Mouse (Mus musculus): Measurements from ENCODE around the gene Prim1. TPM values are rescaled to one million over a fixed set of nuclear protein-coding genes. Genes with fewer than 3 reads are reported as not detected.
A peak's percentile ranks its signal among the peaks of the same experiment; 100 is the strongest.
"Not testable (repeated sequence)": the region's sequence is repeated elsewhere in the genome, so short reads cannot be mapped to it uniquely, and the experiment has no call there.

Prim1 gene
- total RNA-seq, 1 experiment, result 63.5 TPM

DNA sequence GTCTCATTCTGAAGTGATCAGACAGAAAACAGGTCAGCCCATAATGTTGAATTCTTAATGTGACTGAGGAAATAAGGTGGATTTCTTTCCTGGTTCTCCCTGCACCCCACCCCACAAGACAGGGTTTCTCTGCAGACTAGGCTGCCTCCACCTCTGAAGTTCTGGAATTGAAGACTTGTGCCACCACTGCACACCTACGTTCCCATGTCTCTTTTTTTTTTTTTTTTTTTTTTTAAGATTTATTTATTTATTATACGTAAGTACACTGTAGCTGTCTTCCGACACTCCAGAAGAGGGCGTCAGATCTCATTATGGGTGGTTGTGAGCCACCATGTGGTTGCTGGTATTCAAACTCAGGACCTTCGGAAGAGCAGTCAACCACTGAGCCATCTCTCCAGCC, 51.1 kb downstream of the Prim1 start:
- H3K27ac ChIP-seq (ENCODE audit: insufficient read depth, low read depth, low read length, poor library complexity, severe bottlenecking), result no peak overlapping the region
- no peak overlapping the region for H3K9ac ChIP-seq (ENCODE audit: insufficient read depth, low read depth, low read length, poor library complexity, severe bottlenecking)
- H3K4me1 ChIP-seq (ENCODE audit: control insufficient read depth in 2 of 2, insufficient read depth in 2 of 2, low read length in 2 of 2, poor library complexity in 1 of 2), result peaks cover 0 to 4% of the 10 kb centered on the region in 2 experiments; a peak in 3 of 4 replicates
- H3K9me3 ChIP-seq (ENCODE audit: control insufficient read depth, insufficient read depth, low read depth, low read length), result no peaks in the 10 kb centered on the region
- H3K36me3 ChIP-seq (ENCODE audit: control insufficient read depth, insufficient read depth, low read length, poor library complexity, severe bottlenecking), result peaks cover 22% of the 10 kb centered on the region
- in situ Hi-C loops (cut with MboI; ENCODE audit: low sequenced_read_pairs in 2 of 2, unreplicated experiment in 2 of 2), result no loop called here
- no peak for DNase-seq (ENCODE audit: low read depth, low spot score)
- TF ChIP-seq ZC3H11A (IDR thresholded peaks at IDR 0.05; ENCODE audit: borderline replicate concordance, low read depth, low read length) (no peak), ZNF384 (IDR thresholded peaks at IDR 0.05; ENCODE audit: low read depth, low read length) (peak; percentile 90)
- no peak overlapping the region; a peak in 1 of 4 replicates for H3K4me3 ChIP-seq (ENCODE audit: insufficient read depth in 1 of 2, low read depth in 1 of 2, low read length in 2 of 2, poor library complexity in 1 of 2, severe bottlenecking in 1 of 2)

DNA sequence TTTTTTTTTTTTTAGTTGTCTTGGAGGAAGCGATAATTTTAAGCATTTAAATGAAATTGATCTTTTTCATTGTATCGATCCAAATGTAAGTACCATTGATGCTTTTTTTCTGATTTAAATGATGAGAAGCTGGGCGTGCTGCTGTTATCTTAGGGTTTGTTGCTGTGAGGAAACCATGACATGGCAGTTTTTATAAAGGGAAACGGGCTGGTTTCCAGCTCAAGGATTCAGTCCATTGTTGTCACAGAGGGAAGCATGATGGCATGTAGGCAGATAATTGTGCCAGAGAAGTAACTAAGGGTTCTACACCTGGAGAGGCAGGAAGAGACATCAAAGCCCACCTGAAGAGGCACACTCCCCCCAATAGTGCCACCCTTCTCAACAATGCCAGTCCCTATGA, 54.2 kb downstream of the Prim1 start:
- TF ChIP-seq ZNF384 (IDR thresholded peaks at IDR 0.05; ENCODE audit: low read depth, low read length), result no peak; the same call in 1 of the 2 replicates
- peak; percentile 80; the same call in 1 of the 2 replicates for TF ChIP-seq MAFK (IDR thresholded peaks at IDR 0.05; ENCODE audit: insufficient read depth, low read depth, low read length)
- no peak for TF ChIP-seq ZC3H11A (IDR thresholded peaks at IDR 0.05; ENCODE audit: borderline replicate concordance, low read depth, low read length)
- Histone ChIP-seq H3K27ac (ENCODE audit: insufficient read depth, low read depth, low read length, poor library complexity, severe bottlenecking) (peak overlapping the region; percentile 45; the same call in 1 of the 2 replicates), H3K4me1 (ENCODE audit: control insufficient read depth in 2 of 2, insufficient read depth in 2 of 2, low read length in 2 of 2, poor library complexity in 1 of 2) (no peaks in the 10 kb centered on the region; a peak in 1 of 4 replicates), H3K4me3 (ENCODE audit: insufficient read depth in 1 of 2, low read depth in 1 of 2, low read length in 2 of 2, poor library complexity in 1 of 2, severe bottlenecking in 1 of 2) (no peak overlapping the region), H3K36me3 (ENCODE audit: control insufficient read depth, insufficient read depth, low read length, poor library complexity, severe bottlenecking) (peaks cover 33% of the 10 kb centered on the region), H3K9me3 (ENCODE audit: control insufficient read depth, insufficient read depth, low read depth, low read length) (no peaks in the 10 kb centered on the region), H3K9ac (ENCODE audit: insufficient read depth, low read depth, low read length, poor library complexity, severe bottlenecking) (no peak overlapping the region)
- no peak for DNase-seq (ENCODE audit: low read depth, low spot score)
- in situ Hi-C loops (cut with MboI; ENCODE audit: low sequenced_read_pairs in 2 of 2, unreplicated experiment in 2 of 2), result no loop called here

DNA sequence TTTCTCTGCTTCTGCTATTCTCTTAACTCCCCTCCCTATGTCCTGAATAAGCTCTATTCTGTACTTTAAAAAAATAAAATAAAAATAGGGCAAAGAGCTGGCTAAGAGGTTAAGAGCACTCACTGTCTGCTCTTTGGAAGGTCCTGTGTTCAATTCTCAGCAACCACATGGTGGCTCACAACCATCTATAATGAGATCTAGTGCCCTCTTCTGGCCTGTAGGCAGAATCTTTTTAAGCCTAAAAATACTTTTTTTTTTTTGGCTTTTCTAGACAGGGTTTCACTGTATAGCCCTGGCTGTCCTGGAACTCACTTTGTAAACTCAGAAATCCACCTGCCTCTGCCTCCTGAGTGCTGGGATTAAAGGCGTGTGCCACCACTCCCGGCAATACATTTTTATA, 55.5 kb downstream of the Prim1 start:
- H3K9me3 ChIP-seq (ENCODE audit: control insufficient read depth, insufficient read depth, low read depth, low read length); H3K9ac ChIP-seq (ENCODE audit: insufficient read depth, low read depth, low read length, poor library complexity, severe bottlenecking); in situ Hi-C loops (cut with MboI; ENCODE audit: low sequenced_read_pairs in 2 of 2, unreplicated experiment in 2 of 2); DNase-seq (ENCODE audit: low read depth, low spot score); H3K4me3 ChIP-seq (ENCODE audit: insufficient read depth in 1 of 2, low read depth in 1 of 2, low read length in 2 of 2, poor library complexity in 1 of 2, severe bottlenecking in 1 of 2); H3K4me1 ChIP-seq (ENCODE audit: control insufficient read depth in 2 of 2, insufficient read depth in 2 of 2, low read length in 2 of 2, poor library complexity in 1 of 2); H3K27ac ChIP-seq (ENCODE audit: insufficient read depth, low read depth, low read length, poor library complexity, severe bottlenecking): not testable (repeated sequence)
- peak; percentile 74 for TF ChIP-seq ZNF384 (IDR thresholded peaks at IDR 0.05; ENCODE audit: low read depth, low read length)
- H3K36me3 ChIP-seq (ENCODE audit: control insufficient read depth, insufficient read depth, low read length, poor library complexity, severe bottlenecking), result peaks cover 36% of the 10 kb centered on the region

DNA sequence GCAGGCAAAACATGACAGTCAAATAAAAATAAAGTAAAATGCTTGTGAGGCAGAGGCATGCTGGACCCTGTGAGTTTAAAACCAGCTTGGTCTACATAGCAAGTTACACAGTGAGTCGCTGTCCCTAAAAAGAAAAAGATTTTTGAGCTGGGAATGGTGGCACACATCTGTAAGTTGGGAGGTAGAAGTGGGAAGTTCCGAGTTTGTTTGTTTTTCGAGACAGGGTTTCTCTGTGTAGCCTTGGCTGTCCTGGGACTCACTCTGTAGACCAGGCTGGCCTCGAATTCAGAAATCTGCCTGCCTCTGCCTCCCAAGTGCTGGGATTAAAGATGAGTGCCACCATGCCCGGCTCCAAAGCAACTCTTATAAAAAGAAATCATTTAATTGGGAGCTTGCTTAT, 63.3 kb downstream of the Prim1 start:
- H3K4me1 ChIP-seq (ENCODE audit: control insufficient read depth in 2 of 2, insufficient read depth in 2 of 2, low read length in 2 of 2, poor library complexity in 1 of 2); in situ Hi-C loops (cut with MboI; ENCODE audit: low sequenced_read_pairs in 2 of 2, unreplicated experiment in 2 of 2); H3K4me3 ChIP-seq (ENCODE audit: insufficient read depth in 1 of 2, low read depth in 1 of 2, low read length in 2 of 2, poor library complexity in 1 of 2, severe bottlenecking in 1 of 2); H3K9me3 ChIP-seq (ENCODE audit: control insufficient read depth, insufficient read depth, low read depth, low read length); H3K27ac ChIP-seq (ENCODE audit: insufficient read depth, low read depth, low read length, poor library complexity, severe bottlenecking); DNase-seq (ENCODE audit: low read depth, low spot score); H3K9ac ChIP-seq (ENCODE audit: insufficient read depth, low read depth, low read length, poor library complexity, severe bottlenecking): not testable (repeated sequence)
- peaks cover 13% of the 10 kb centered on the region for H3K36me3 ChIP-seq (ENCODE audit: control insufficient read depth, insufficient read depth, low read length, poor library complexity, severe bottlenecking)

Other genes starting within 250 kb of the Prim1 start
- gene Rdh9, start 238.8 kb upstream of the Prim1 start, total RNA-seq (2012; rRNA removed), result 0.27 TPM in 1 of 2 replicates, not detected in the other
- 0.09 and 0.11 TPM in 2 replicates for gene Rdh16, start 214.0 kb upstream of the Prim1 start, total RNA-seq (2012; rRNA removed)
- not detected in 2 replicates for gene Rdh19, start 165.2 kb upstream of the Prim1 start, total RNA-seq (2012; rRNA removed)
- gene Rdh16f2, start 148.7 kb upstream of the Prim1 start, total RNA-seq (2012; rRNA removed), result 0.26 TPM in 1 of 2 replicates, not detected in the other
- gene Rdh7, start 126.4 kb upstream of the Prim1 start, total RNA-seq (2012; rRNA removed), result not detected in 2 replicates
- 0.27 TPM in 1 of 2 replicates, not detected in the other for gene Sdr9c7, start 116.7 kb upstream of the Prim1 start, total RNA-seq (2012; rRNA removed)
- 0.22 TPM in 1 of 2 replicates, not detected in the other for gene Hsd17b6, start 7.6 kb upstream of the Prim1 start, total RNA-seq (2012; rRNA removed)
- 746 and 1,114 TPM in 2 replicates for gene Naca, start 20.4 kb downstream of the Prim1 start, total RNA-seq (2012; rRNA removed)
- 125 and 240 TPM in 2 replicates for gene Ptges3, start 43.8 kb downstream of the Prim1 start, total RNA-seq (2012; rRNA removed)
- 1,760 and 2,075 TPM in 2 replicates for gene Atp5b, start 68.1 kb downstream of the Prim1 start, total RNA-seq (2012; rRNA removed)
- 42.8 and 59.9 TPM in 2 replicates for gene Baz2a, start 76.4 kb downstream of the Prim1 start, total RNA-seq (2012; rRNA removed)
- 23.2 and 30.8 TPM in 2 replicates for gene Rbms2, start 165.1 kb downstream of the Prim1 start, total RNA-seq (2012; rRNA removed)
- 21.9 and 40.7 TPM in 2 replicates for gene Gls2, start 179.3 kb downstream of the Prim1 start, total RNA-seq (2012; rRNA removed)
- gene Spryd4, start 196.6 kb downstream of the Prim1 start, total RNA-seq (2012; rRNA removed), result 22.1 and 24.9 TPM in 2 replicates
- gene Mip, start 210.7 kb downstream of the Prim1 start, total RNA-seq (2012; rRNA removed), result 2.8 and 6.8 TPM in 2 replicates
- gene Timeless, start 216.9 kb downstream of the Prim1 start, total RNA-seq (2012; rRNA removed), result 69.7 and 106 TPM in 2 replicates
- gene Apon, start 238.9 kb downstream of the Prim1 start, total RNA-seq (2012; rRNA removed), result 0.31 and 0.69 TPM in 2 replicates

Data from ES-E14 (cell line).